13 mouse cellular contexts compared by ENCODE assay signal in the genomic region with DNA sequence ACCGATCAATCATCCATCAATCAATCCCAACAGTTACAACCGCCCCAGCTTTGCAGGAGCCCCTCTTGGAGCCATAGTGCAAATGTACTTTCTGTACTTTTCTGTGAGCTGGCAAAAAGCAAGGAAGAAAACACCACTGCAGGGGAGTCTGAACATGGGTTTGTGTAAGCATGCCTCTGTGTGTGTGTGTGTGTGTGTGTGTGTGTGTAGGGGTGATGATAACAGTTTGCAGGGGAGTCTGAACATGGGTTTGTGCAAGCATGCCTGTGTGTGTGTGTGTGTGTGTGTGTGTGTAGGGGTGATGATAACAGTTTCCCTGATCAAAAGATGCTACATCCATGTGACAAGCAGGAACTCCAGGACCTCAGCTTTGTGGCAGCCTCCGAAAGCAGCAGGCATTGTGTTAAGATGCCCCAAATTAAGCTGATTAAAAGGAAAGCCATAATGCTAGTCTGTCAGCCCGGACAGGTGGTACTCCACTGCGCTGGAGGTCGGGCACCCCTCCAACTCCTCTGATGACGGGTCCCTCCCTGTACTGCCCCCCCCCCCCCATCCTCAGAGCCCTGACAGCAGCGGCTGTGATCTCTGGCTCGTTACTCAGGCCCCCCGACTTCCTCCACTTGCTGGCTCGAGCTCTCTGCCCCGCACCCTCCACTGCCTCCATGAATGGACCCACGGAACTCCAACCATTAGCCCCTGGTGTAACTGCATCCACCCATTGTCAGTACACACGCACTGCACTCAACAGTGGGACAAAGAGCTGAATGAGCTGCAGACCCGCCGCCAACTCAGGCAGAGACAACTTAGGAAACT. TPM values are rescaled to one million over a fixed set of nuclear protein-coding genes. Genes with fewer than 3 reads are reported as not detected.
A peak's percentile ranks its signal among the peaks of the same experiment; 100 is the strongest.
DNase-seq lines count a peak whose midpoint lies in the region; ATAC-seq and TF ChIP-seq lines count a peak whose summit lies in the region.
"Had no signal": no experiment of that assay in that cellular context is flagged by ENCODE, and none has a peak within 500 bp of the region (broad histone marks: within the 10 kb centered on the region; RNA-seq: fewer than 3 reads in every experiment).

No protein-coding gene starts in this region.

- no peak overlapping the region for H3K4me3 ChIP-seq in embryonic facial prominence, embryonic 11.5 days (ENCODE audit: low read depth, low read length)
- no peak overlapping the region for H3K4me3 ChIP-seq in embryonic facial prominence, embryonic 10.5 days
- H3K4me3 ChIP-seq in hindbrain, embryonic 10.5 days: 0 out of 2 replicates have a peak overlapping the region, but pooled peaks have one; percentile 11
- H3K4me3 ChIP-seq in midbrain, embryonic 15.5 days: peak overlapping the region; percentile 22
- H3K4me3 ChIP-seq in cerebellum, adult 2 months (replicated peaks; ENCODE audit: insufficient read depth, low read depth, low read length): no peak overlapping the region
- H3K4me3 ChIP-seq: heart, embryonic 12.5 days had no signal

- peak; percentile 60 for ATAC-seq in embryonic facial prominence, embryonic 11.5 days (replicated peaks; ENCODE audit: insufficient number of reproducible peaks, low FRiP score, low TSS enrichment, low read depth)
- ATAC-seq in midbrain, embryonic 15.5 days (replicated peaks): peak; percentile 87
- ATAC-seq: intestine, postnatal 0 days had no signal

- peaks cover 11% of the 10 kb centered on the region for H3K36me3 ChIP-seq in embryonic facial prominence, embryonic 11.5 days (replicated peaks; ENCODE audit: control insufficient read depth, insufficient read depth, low read depth, low read length)
- H3K36me3 ChIP-seq in embryonic facial prominence, embryonic 10.5 days (replicated peaks): peaks cover 100% of the 10 kb centered on the region
- peaks cover 100% of the 10 kb centered on the region for H3K36me3 ChIP-seq in hindbrain, embryonic 10.5 days
- H3K36me3 ChIP-seq in midbrain, embryonic 15.5 days (replicated peaks): no peaks in the 10 kb centered on the region

- H3K4me1 ChIP-seq in embryonic facial prominence, embryonic 11.5 days (ENCODE audit: control insufficient read depth, insufficient read depth, low read length): no peaks in the 10 kb centered on the region
- 0 out of 2 replicates have a peak, but pooled peaks cover 7% of the 10 kb centered on the region for H3K4me1 ChIP-seq in embryonic facial prominence, embryonic 10.5 days
- peaks cover 14% of the 10 kb centered on the region for H3K4me1 ChIP-seq in hindbrain, embryonic 10.5 days (replicated peaks)
- H3K4me1 ChIP-seq in midbrain, embryonic 15.5 days: peaks cover 21% of the 10 kb centered on the region
- H3K4me1 ChIP-seq in cerebellum, adult 2 months (ENCODE audit: control insufficient read depth, insufficient read depth, low read length): no peaks in the 10 kb centered on the region; the same call in 1 of the 2 replicates

- H3K27ac ChIP-seq in embryonic facial prominence, embryonic 11.5 days (replicated peaks; ENCODE audit: low read depth, low read length): no peak overlapping the region
- H3K27ac ChIP-seq in embryonic facial prominence, embryonic 10.5 days (replicated peaks): no peak overlapping the region
- peak overlapping the region; percentile 66 for H3K27ac ChIP-seq in hindbrain, embryonic 10.5 days
- H3K27ac ChIP-seq in midbrain, embryonic 15.5 days: 0 out of 2 replicates have a peak overlapping the region, but pooled peaks have one; percentile 14
- H3K27ac ChIP-seq in cerebellum, adult 2 months (ENCODE audit: insufficient read depth, low read length): no peak overlapping the region
- H3K27ac ChIP-seq: stomach, postnatal 0 days had no signal

- no peak overlapping the region for H3K9ac ChIP-seq in embryonic facial prominence, embryonic 11.5 days (replicated peaks; ENCODE audit: low read length)
- peak overlapping the region; percentile 21; the same call in 1 of the 2 replicates for H3K9ac ChIP-seq in midbrain, embryonic 15.5 days
- H3K9ac ChIP-seq: heart, embryonic 12.5 days; lung, embryonic 14.5 days had no signal

- H3K4me2 ChIP-seq in embryonic facial prominence, embryonic 11.5 days (ENCODE audit: low read depth, low read length): no peak overlapping the region
- H3K4me2 ChIP-seq in midbrain, embryonic 15.5 days: peak overlapping the region; percentile 49
- H3K4me2 ChIP-seq: heart, embryonic 12.5 days; lung, embryonic 14.5 days had no signal

- WGBS in embryonic facial prominence, embryonic 11.5 days: 59% methylated on average over 16 of the region's 16 CpGs
- WGBS in embryonic facial prominence, embryonic 10.5 days: 70% methylated on average over 16 of the region's 16 CpGs
- WGBS in hindbrain, embryonic 10.5 days: 56% methylated on average over 16 of the region's 16 CpGs
- WGBS in midbrain, embryonic 15.5 days: 16% methylated on average over 16 of the region's 16 CpGs
- 16% methylated on average over 16 of the region's 16 CpGs for WGBS in cerebellum, adult 2 months

- no peaks in the 10 kb centered on the region for H3K9me3 ChIP-seq in embryonic facial prominence, embryonic 11.5 days (replicated peaks; ENCODE audit: control insufficient read depth, low read length)
- H3K9me3 ChIP-seq in embryonic facial prominence, embryonic 10.5 days: no peaks in the 10 kb centered on the region
- no peaks in the 10 kb centered on the region for H3K9me3 ChIP-seq in hindbrain, embryonic 10.5 days
- H3K9me3 ChIP-seq in midbrain, embryonic 15.5 days: no peaks in the 10 kb centered on the region
- H3K9me3 ChIP-seq: heart, embryonic 12.5 days had no signal

- TF ChIP-seq POLR2A in brain, embryonic 14.5 days (IDR thresholded peaks at IDR 0.05; ENCODE audit: borderline replicate concordance, extremely low read depth, insufficient read depth, insufficient read length, poor library complexity, severe bottlenecking): no peak
- no peak for TF ChIP-seq POLR2A in cerebellum, adult 2 months (IDR thresholded peaks at IDR 0.05; ENCODE audit: borderline replicate concordance, insufficient read depth, low read length)

- H3K27me3 ChIP-seq in embryonic facial prominence, embryonic 11.5 days (ENCODE audit: control insufficient read depth, insufficient read depth, low read length): no peaks in the 10 kb centered on the region
- H3K27me3 ChIP-seq in embryonic facial prominence, embryonic 10.5 days (replicated peaks; ENCODE audit: low read depth, poor library complexity, severe bottlenecking): no peaks in the 10 kb centered on the region
- no peaks in the 10 kb centered on the region for H3K27me3 ChIP-seq in hindbrain, embryonic 10.5 days (ENCODE audit: insufficient read depth, poor library complexity, severe bottlenecking)
- no peaks in the 10 kb centered on the region for H3K27me3 ChIP-seq in midbrain, embryonic 15.5 days (replicated peaks)
- H3K27me3 ChIP-seq in cerebellum, adult 2 months (ENCODE audit: control insufficient read depth, insufficient read depth, low read length): no peaks in the 10 kb centered on the region; the same call in 1 of the 2 replicates
- H3K27me3 ChIP-seq: heart, embryonic 12.5 days had no signal

- DNase-seq in embryonic facial prominence, embryonic 11.5 days (ENCODE audit: low spot score): no peak
- DNase-seq in embryonic facial prominence, embryonic 10.5 days (ENCODE audit: low spot score): no peak
- peak; percentile 97 for DNase-seq in brain, embryonic 14.5 days (ENCODE audit: low read depth)
- DNase-seq in hindbrain, embryonic 10.5 days (ENCODE audit: low spot score): no peak
- DNase-seq in gastrocnemius, adult 18-20 months (ENCODE audit: low spot score): no peak
- DNase-seq in cerebellum, adult 2 months: no peak
- no peak for DNase-seq in heart, adult 8-10 months (ENCODE audit: low spot score)
- DNase-seq: right cerebral cortex, postnatal 25 days had no signal

- TF ChIP-seq CTCF in brain, embryonic 14.5 days (IDR thresholded peaks at IDR 0.05; ENCODE audit: borderline replicate concordance, extremely low read depth, insufficient read depth, insufficient read length): no peak
- no peak for TF ChIP-seq CTCF in cerebellum, adult 2 months (IDR thresholded peaks at IDR 0.05; ENCODE audit: borderline replicate concordance, insufficient read depth, low read depth, low read length)

RNA-seq across cellular contexts. Expression of a gene that starts 18.4 kb away (rescaled TPM):
- polyA plus RNA-seq in embryonic facial prominence, embryonic 11.5 days (2014; fragmentation: Nextera tagmentation; extraction: Ambion mirVana): 957 and 1,016 TPM in 2 replicates
- polyA plus RNA-seq in embryonic facial prominence, embryonic 10.5 days (2016; fragmentation: Nextera tagmentation; extraction: Ambion mirVana): 1,002 and 1,039 TPM in 2 replicates
- polyA plus RNA-seq in brain, embryonic 14.5 days (2012; rRNA removed): 125 and 131 TPM in 2 replicates
- polyA plus RNA-seq in hindbrain, embryonic 10.5 days (2016; fragmentation: Nextera tagmentation; extraction: Ambion mirVana): 865 and 1,523 TPM in 2 replicates
- polyA plus RNA-seq in midbrain, embryonic 15.5 days (2015; fragmentation: Nextera tagmentation; extraction: Ambion mirVana): 320 and 370 TPM in 2 replicates
- 10 to 100 TPM in 1 of 2 experiments, 1 to 10 TPM in 1; 7.2 to 12.8 TPM for total RNA-seq in gastrocnemius, adult 18-20 months (2021)
- polyA plus RNA-seq in cerebellum, adult 2 months (2012; rRNA removed): 4.1 and 5.4 TPM in 2 replicates
- 100 to 1,000 TPM; 113 to 158 (median 137) TPM for total RNA-seq in heart, adult 8-10 months (2022)

RNA-seq across cellular contexts. Expression of a gene that starts 24.3 kb away (rescaled TPM):
- polyA plus RNA-seq in embryonic facial prominence, embryonic 11.5 days (2014; fragmentation: Nextera tagmentation; extraction: Ambion mirVana): 4.4 and 5.0 TPM in 2 replicates
- polyA plus RNA-seq in embryonic facial prominence, embryonic 10.5 days (2016; fragmentation: Nextera tagmentation; extraction: Ambion mirVana): 5.7 and 7.2 TPM in 2 replicates
- polyA plus RNA-seq in brain, embryonic 14.5 days (2012; rRNA removed): 11.6 and 12.1 TPM in 2 replicates
- polyA plus RNA-seq in hindbrain, embryonic 10.5 days (2016; fragmentation: Nextera tagmentation; extraction: Ambion mirVana): 6.9 and 7.4 TPM in 2 replicates
- 6.5 and 7.1 TPM in 2 replicates for polyA plus RNA-seq in midbrain, embryonic 15.5 days (2015; fragmentation: Nextera tagmentation; extraction: Ambion mirVana)
- 100 to 1,000 TPM in 1 of 2 experiments, 10 to 100 TPM in 1; 99.5 to 105 TPM for total RNA-seq in gastrocnemius, adult 18-20 months (2021)
- 19.5 and 19.6 TPM in 2 replicates for polyA plus RNA-seq in cerebellum, adult 2 months (2012; rRNA removed)
- 10 to 100 TPM; 51.8 to 65.8 (median 59.1) TPM for total RNA-seq in heart, adult 8-10 months (2022)

Comparison
In these comparisons a context has a peak if more than half of its experiments do, and no peak if none do; other contexts are left out.
1. H3K27ac ChIP-seq: peak in hindbrain, embryonic 10.5 days (single experiment) and midbrain, embryonic 15.5 days (single experiment); none in embryonic facial prominence, embryonic 11.5 days (single experiment), embryonic facial prominence, embryonic 10.5 days (single experiment) and cerebellum, adult 2 months (single experiment).
2. H3K4me3 ChIP-seq: peak in hindbrain, embryonic 10.5 days (single experiment) and midbrain, embryonic 15.5 days (single experiment); none in embryonic facial prominence, embryonic 11.5 days (single experiment), embryonic facial prominence, embryonic 10.5 days (single experiment) and cerebellum, adult 2 months (single experiment).
3. RNA of a gene that starts 18.4 kb away (polyA plus RNA-seq): 1,002 to 1,039 TPM in embryonic facial prominence, embryonic 10.5 days, 957 to 1,016 TPM in embryonic facial prominence, embryonic 11.5 days, 865 to 1,523 TPM in hindbrain, embryonic 10.5 days, 320 to 370 TPM in midbrain, embryonic 15.5 days and 125 to 131 TPM in brain, embryonic 14.5 days; 4.1 to 5.4 TPM in cerebellum, adult 2 months; every median in the first group is over 10 times any median in the second.